Mouse (Mus musculus): ENCODE data around the gene Atf3. TPM values are rescaled to one million over a fixed set of nuclear protein-coding genes. Genes with fewer than 3 reads are reported as not detected.

Gene Atf3
- polyA plus RNA-seq, 1 experiment from 2014 or later: 1.7 TPM

GRCm38 (mm10) chr1:191253636-191254035 is 35.8 kb upstream of the Atf3 start:
- no peaks in the 10 kb centered on the region for H3K9me3 ChIP-seq
- H3K9ac ChIP-seq: no peak overlapping the region
- H3K4me1 ChIP-seq: no peaks in the 10 kb centered on the region

GRCm38 (mm10) chr1:191249975-191250374 is 32.1 kb upstream of the Atf3 start:
- Histone ChIP-seq H3K36me3 (replicated peaks) (no peaks in the 10 kb centered on the region), H3K4me2 (no peak overlapping the region), H3K9me3 (no peaks in the 10 kb centered on the region), H3K4me1 (no peaks in the 10 kb centered on the region), H3K27ac (no peak overlapping the region), H3K9ac (no peak overlapping the region), H3K4me3 (replicated peaks) (no peak overlapping the region), H3K27me3 (no peaks in the 10 kb centered on the region)
- ATAC-seq (ENCODE audit: low FRiP score): no peak
- 86% methylated on average over 3 of the region's 3 CpGs for whole genome bisulfite sequencing

More at GRCm38 (mm10) chr1:191253636-191254035, 35.8 kb upstream of the Atf3 start:
- Histone ChIP-seq H3K4me3 (replicated peaks) (no peak overlapping the region), H3K36me3 (replicated peaks) (no peaks in the 10 kb centered on the region), H3K27me3 (no peaks in the 10 kb centered on the region; the same call in 1 of the 2 replicates), H3K4me2 (no peak overlapping the region), H3K27ac (no peak overlapping the region)
- ATAC-seq (ENCODE audit: low FRiP score): no peak
- 100% methylated on average over 1 of the region's 1 CpGs for WGBS

- 88% methylated on average over 1 of the region's 1 CpGs for whole genome bisulfite sequencing
- Histone ChIP-seq H3K4me2 (no peak overlapping the region), H3K4me3 (replicated peaks) (no peak overlapping the region), H3K27me3 (no peaks in the 10 kb centered on the region), H3K36me3 (replicated peaks) (no peaks in the 10 kb centered on the region), H3K9ac (no peak overlapping the region), H3K9me3 (no peaks in the 10 kb centered on the region), H3K4me1 (no peaks in the 10 kb centered on the region), H3K27ac (no peak overlapping the region)
- ATAC-seq (ENCODE audit: low FRiP score): no peak
Observed at GRCm38 (mm10) chr1:191248423-191248822, 30.6 kb upstream of the Atf3 start.

DNA sequence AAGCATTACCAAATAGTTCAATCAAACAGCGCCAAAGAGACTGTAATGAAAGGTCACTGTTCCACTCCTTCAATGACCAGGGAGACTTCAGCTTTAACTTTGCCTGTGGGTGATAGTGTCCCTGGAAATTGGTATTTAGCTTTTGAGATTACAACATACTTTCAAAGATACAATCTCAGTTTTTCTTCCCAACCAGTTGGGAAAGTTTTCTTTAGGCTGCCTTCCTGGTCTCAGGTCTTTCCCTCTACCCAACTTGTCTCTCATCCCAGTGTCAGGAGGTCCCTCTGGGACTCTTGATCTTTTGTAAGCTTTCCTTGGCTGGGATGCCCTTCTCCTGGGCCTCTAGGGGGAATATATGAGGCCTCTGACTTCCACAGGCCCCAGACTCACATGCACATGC is 29.7 kb upstream of the Atf3 start:
- 0 out of 2 replicates have a peak, but pooled peaks cover 4% of the 10 kb centered on the region for H3K4me1 ChIP-seq
- no peaks in the 10 kb centered on the region for H3K9me3 ChIP-seq
- H3K9ac ChIP-seq: no peak overlapping the region
- whole genome bisulfite sequencing: 85% methylated on average over 1 of the region's 1 CpGs
- no peaks in the 10 kb centered on the region for H3K36me3 ChIP-seq (replicated peaks)
- no peak overlapping the region for H3K4me2 ChIP-seq
- no peak for ATAC-seq (ENCODE audit: low FRiP score)
- H3K4me3 ChIP-seq (replicated peaks): no peak overlapping the region
- no peaks in the 10 kb centered on the region for H3K27me3 ChIP-seq
- no peak overlapping the region for H3K27ac ChIP-seq

GRCm38 (mm10) chr1:191243855-191244254 is 26.0 kb upstream of the Atf3 start:
- no peak overlapping the region for H3K4me2 ChIP-seq
- 93% methylated on average over 4 of the region's 4 CpGs for WGBS
- no peak overlapping the region for H3K27ac ChIP-seq
- peaks cover 4% of the 10 kb centered on the region; the same call in 1 of the 2 replicates for H3K4me1 ChIP-seq
- no peaks in the 10 kb centered on the region for H3K36me3 ChIP-seq (replicated peaks)
- no peak for ATAC-seq (ENCODE audit: low FRiP score)
- no peaks in the 10 kb centered on the region for H3K27me3 ChIP-seq
- no peaks in the 10 kb centered on the region for H3K9me3 ChIP-seq
- no peak overlapping the region for H3K4me3 ChIP-seq (replicated peaks)
- no peak overlapping the region for H3K9ac ChIP-seq

- no peaks in the 10 kb centered on the region for H3K9me3 ChIP-seq
- H3K4me2 ChIP-seq: no peak overlapping the region
- H3K4me3 ChIP-seq (replicated peaks): no peak overlapping the region
- H3K9ac ChIP-seq: no peak overlapping the region
- no peak overlapping the region for H3K27ac ChIP-seq
- H3K4me1 ChIP-seq: peaks cover 4% of the 10 kb centered on the region; the same call in 1 of the 2 replicates
- no peaks in the 10 kb centered on the region for H3K36me3 ChIP-seq (replicated peaks)
- no peaks in the 10 kb centered on the region for H3K27me3 ChIP-seq
- peak; percentile 67; the same call in 1 of the 2 replicates for ATAC-seq (ENCODE audit: low FRiP score)
- 55% methylated on average over 12 of the region's 12 CpGs for whole genome bisulfite sequencing
Observed at GRCm38 (mm10) chr1:191242065-191242698, 24.3 kb upstream of the Atf3 start.

- H3K4me3 ChIP-seq (replicated peaks): no peak overlapping the region
- no peaks in the 10 kb centered on the region for H3K9me3 ChIP-seq
- no peak for ATAC-seq (ENCODE audit: low FRiP score)
- H3K4me1 ChIP-seq: peaks cover 4% of the 10 kb centered on the region; the same call in 1 of the 2 replicates
- no peaks in the 10 kb centered on the region for H3K27me3 ChIP-seq
- no peak overlapping the region for H3K27ac ChIP-seq
- 97% methylated on average over 1 of the region's 1 CpGs for WGBS
- no peak overlapping the region for H3K4me2 ChIP-seq
- no peaks in the 10 kb centered on the region for H3K36me3 ChIP-seq (replicated peaks)
- H3K9ac ChIP-seq: no peak overlapping the region
Observed at GRCm38 (mm10) chr1:191241574-191241973, 23.7 kb upstream of the Atf3 start.

- H3K27ac ChIP-seq: no peak overlapping the region
- no peaks in the 10 kb centered on the region for H3K36me3 ChIP-seq (replicated peaks)
- no peak for ATAC-seq (ENCODE audit: low FRiP score)
- H3K9ac ChIP-seq: no peak overlapping the region
- H3K4me2 ChIP-seq: no peak overlapping the region
- H3K9me3 ChIP-seq: no peaks in the 10 kb centered on the region
- H3K4me1 ChIP-seq: peaks cover 4% of the 10 kb centered on the region; the same call in 1 of the 2 replicates
- WGBS: 85% methylated on average over 4 of the region's 4 CpGs
- H3K4me3 ChIP-seq (replicated peaks): no peak overlapping the region
- H3K27me3 ChIP-seq: no peaks in the 10 kb centered on the region
Observed at GRCm38 (mm10) chr1:191239602-191240001, 21.8 kb upstream of the Atf3 start.

GRCm38 (mm10) chr1:191235788-191236542 is 18.1 kb upstream of the Atf3 start:
- 85% methylated on average over 6 of the region's 6 CpGs for WGBS
- Histone ChIP-seq H3K27ac (no peak overlapping the region), H3K36me3 (replicated peaks) (no peaks in the 10 kb centered on the region), H3K9ac (no peak overlapping the region), H3K9me3 (peaks cover 7% of the 10 kb centered on the region; the same call in 1 of the 2 replicates), H3K4me2 (no peak overlapping the region), H3K27me3 (no peaks in the 10 kb centered on the region), H3K4me1 (no peaks in the 10 kb centered on the region), H3K4me3 (replicated peaks) (no peak overlapping the region)
- no peak for ATAC-seq (ENCODE audit: low FRiP score)

DNA sequence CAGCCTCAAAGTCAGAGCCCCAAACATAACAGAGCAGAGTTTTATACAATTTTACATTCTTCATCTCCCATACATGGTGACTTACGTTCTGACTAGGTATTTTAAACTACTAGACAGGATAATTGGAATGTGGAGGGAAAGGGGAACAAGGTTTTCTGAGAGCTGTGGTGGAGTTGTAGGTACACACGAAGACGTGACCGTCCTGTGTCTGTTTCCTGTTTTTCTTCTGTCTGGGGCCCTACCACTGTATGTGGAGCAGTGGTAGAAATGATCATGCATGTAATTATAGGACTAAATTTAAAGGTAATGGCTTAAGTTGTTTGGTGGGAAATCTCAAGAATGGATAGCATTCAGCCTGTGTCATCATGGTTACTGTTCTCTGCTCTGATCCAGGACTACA is 17.0 kb upstream of the Atf3 start:
- H3K36me3 ChIP-seq (replicated peaks): no peaks in the 10 kb centered on the region
- H3K9ac ChIP-seq: no peak overlapping the region
- 95% methylated on average over 4 of the region's 4 CpGs for WGBS
- no peak overlapping the region for H3K4me2 ChIP-seq
- no peak for ATAC-seq (ENCODE audit: low FRiP score)
- no peaks in the 10 kb centered on the region for H3K27me3 ChIP-seq
- H3K27ac ChIP-seq: no peak overlapping the region
- no peaks in the 10 kb centered on the region for H3K4me1 ChIP-seq
- H3K9me3 ChIP-seq: peaks cover 7% of the 10 kb centered on the region; the same call in 1 of the 2 replicates
- H3K4me3 ChIP-seq (replicated peaks): no peak overlapping the region

- Histone ChIP-seq H3K27me3 (no peaks in the 10 kb centered on the region), H3K9ac (no peak overlapping the region), H3K9me3 (peaks cover 7% of the 10 kb centered on the region; the same call in 1 of the 2 replicates), H3K36me3 (replicated peaks) (no peaks in the 10 kb centered on the region), H3K4me2 (no peak overlapping the region), H3K27ac (no peak overlapping the region), H3K4me3 (replicated peaks) (no peak overlapping the region), H3K4me1 (peaks cover 6% of the 10 kb centered on the region; the same call in 1 of the 2 replicates)
- whole genome bisulfite sequencing: 80% methylated on average over 6 of the region's 6 CpGs
- no peak for ATAC-seq (ENCODE audit: low FRiP score)
Observed at GRCm38 (mm10) chr1:191230355-191230931, 12.6 kb upstream of the Atf3 start.

GRCm38 (mm10) chr1:191226570-191226969 is 8.7 kb upstream of the Atf3 start:
- H3K9me3 ChIP-seq: peaks cover 2% of the 10 kb centered on the region; the same call in 1 of the 2 replicates
- no peaks in the 10 kb centered on the region for H3K36me3 ChIP-seq (replicated peaks)
- H3K4me3 ChIP-seq (replicated peaks): no peak overlapping the region
- H3K27me3 ChIP-seq: no peaks in the 10 kb centered on the region
- 83% methylated on average over 2 of the region's 2 CpGs for WGBS
- no peak overlapping the region for H3K4me2 ChIP-seq
- no peak overlapping the region for H3K9ac ChIP-seq
- no peak for ATAC-seq (ENCODE audit: low FRiP score)
- H3K4me1 ChIP-seq: peaks cover 20% of the 10 kb centered on the region
- no peak overlapping the region for H3K27ac ChIP-seq

Measured in forebrain, embryonic 12.5 days (tissue).